Mouse (Mus musculus) macrophage (primary cell): ENCODE results near the gene Mier3. TPM values are rescaled to one million over a fixed set of nuclear protein-coding genes. Genes with fewer than 3 reads are reported as not detected.

Experiments
- polyA plus RNA-seq: library from polyadenylated mRNA; stranded (reverse); fragments of 250-400 nt; gene quantifications from 3 replicates; pipeline ENCODE4 v1.2.4, GENCODE M21; 2018; ENCODE audit warnings: inconsistent platforms

Mier3 gene
- polyA plus RNA-seq, 1 experiment from 2014 or later: 6.0 TPM

Other genes starting within 250 kb of the Mier3 start
- 39.3 to 60.3 TPM (median 40.0 TPM) in 3 replicates for gene Gpbp1, start 190.9 kb upstream of the Mier3 start, polyA plus RNA-seq
- not detected in 3 replicates for gene Gm49496, start 131.0 kb upstream of the Mier3 start, polyA plus RNA-seq
- not detected in 3 replicates for gene Gm10198, start 88.2 kb upstream of the Mier3 start, polyA plus RNA-seq
- gene Map3k1, start 128.0 kb downstream of the Mier3 start, polyA plus RNA-seq: 17.8 to 36.0 TPM (median 34.3 TPM) in 3 replicates